Mouse (Mus musculus) megakaryocyte, adult 5-6 weeks (primary cell): ENCODE results near the gene Rasgrp4. TPM values are rescaled to one million over a fixed set of nuclear protein-coding genes. Genes with fewer than 3 reads are reported as not detected.

ENCODE experiments used
- ATAC-seq: 2 replicates; pipeline ENCODE4 v1.8.0; 2016; ENCODE audit warnings: mild to moderate bottlenecking, inconsistent platforms; ENCODE audit not compliant: poor library complexity, severe bottlenecking
- total RNA-seq, 2 experiments: library from RNA; stranded (forward) in 1 of 2; stranded (reverse) in 1 of 2; fragments of 153-499, 151-499 nt in 1 of 2; fragments of 221-1000, 200-1000 nt in 1 of 2; gene quantifications; 2 replicates each; pipeline versions ENCODE4 v1.2.3 to v1.2.4; 2015 to 2017

Gene Rasgrp4
- total RNA-seq, 2 experiments from 2014 or later: 25.6 to 75.1 TPM

- no peak for ATAC-seq
Observed at GRCm38 (mm10) chr7:29146625-29147367, 12.1 kb downstream of the Rasgrp4 start.

GRCm38 (mm10) chr7:29148771-29149170 is 14.1 kb downstream of the Rasgrp4 start:
- ATAC-seq: no peak

- no peak for ATAC-seq
Observed at GRCm38 (mm10) chr7:29151486-29151885, 16.8 kb downstream of the Rasgrp4 start.

- ATAC-seq: no peak
Observed at GRCm38 (mm10) chr7:29154018-29154720, 19.5 kb downstream of the Rasgrp4 start.

- ATAC-seq: peak; percentile 82
Observed at GRCm38 (mm10) chr7:29155196-29155837, 20.7 kb downstream of the Rasgrp4 start.

GRCm38 (mm10) chr7:29155838-29156782 is 21.5 kb downstream of the Rasgrp4 start, which contains the start of gene Fam98c:
TSS of gene Fam98c (minus strand) at chr7:29156234.
- ATAC-seq: peak; percentile 89

- no peak for ATAC-seq
Observed at GRCm38 (mm10) chr7:29158264-29158663, 23.6 kb downstream of the Rasgrp4 start.

- no peak for ATAC-seq
Observed at GRCm38 (mm10) chr7:29162294-29162693, 27.6 kb downstream of the Rasgrp4 start.

- peak; percentile 69 for ATAC-seq
Observed at GRCm38 (mm10) chr7:29162750-29163525, 28.3 kb downstream of the Rasgrp4 start.

- ATAC-seq: no peak
Observed at GRCm38 (mm10) chr7:29167656-29168055, 33.0 kb downstream of the Rasgrp4 start.

- no peak for ATAC-seq
Observed at GRCm38 (mm10) chr7:29168121-29168695, 33.6 kb downstream of the Rasgrp4 start.

- no peak for ATAC-seq
Observed at GRCm38 (mm10) chr7:29168791-29169230, 34.2 kb downstream of the Rasgrp4 start.

GRCm38 (mm10) chr7:29169231-29170065 is 34.8 kb downstream of the Rasgrp4 start:
- 0 out of 2 replicates have a peak, but pooled peaks have one; percentile 28 for ATAC-seq

GRCm38 (mm10) chr7:29170066-29170754 is 35.6 kb downstream of the Rasgrp4 start, which contains the start of the genes Ggn and Spred3:
TSS of gene Ggn (plus strand) at chr7:29170210.
TSS of gene Spred3 (minus strand) at chr7:29170411.
- ATAC-seq: peak; percentile 70

GRCm38 (mm10) chr7:29170755-29171561 is 36.3 kb downstream of the Rasgrp4 start:
- ATAC-seq: peak; percentile 71

- no peak for ATAC-seq
Observed at GRCm38 (mm10) chr7:29171562-29172097, 37.0 kb downstream of the Rasgrp4 start.
